Mouse (Mus musculus) midbrain, embryonic 13.5 days (tissue): ENCODE measurements around the gene Tcf23. TPM values are rescaled to one million over a fixed set of nuclear protein-coding genes. Genes with fewer than 3 reads are reported as not detected.
"Not testable (repeated sequence)": the region's sequence is repeated elsewhere in the genome, so short reads cannot be mapped to it uniquely, and the experiment has no call there.

Source experiments
- ATAC-seq: fragments of 200-750 bp; cut with Nextera tagmentation; 2 replicates; pipeline ENCODE4 v1.8.0; 2017; ENCODE audit warnings: mild to moderate bottlenecking, moderate TSS enrichment, moderate library complexity
- H3K27ac ChIP-seq: fragments of 300-500 bp; sonication (generic); 2 replicates; pipeline ENCODE4 v1.5.1; 2015; ENCODE audit warnings: inconsistent platforms, mild to moderate bottlenecking, moderate library complexity
- H3K27me3 ChIP-seq: fragments of 300-500 bp; sonication (generic); 2 replicates; pipeline ENCODE4 v1.6.1; 2015; ENCODE audit warnings: mild to moderate bottlenecking, inconsistent platforms
- H3K36me3 ChIP-seq: fragments of 300-500 bp; sonication (generic); 2 replicates; pipeline ENCODE4 v1.6.1; 2015; ENCODE audit warnings: mild to moderate bottlenecking, inconsistent platforms
- H3K4me1 ChIP-seq: fragments of 300-500 bp; sonication (generic); replicated peaks from 2 replicates; pipeline ENCODE4 v1.6.1; 2015; ENCODE audit warnings: inconsistent platforms
- H3K4me2 ChIP-seq: fragments of 300-500 bp; sonication (generic); replicated peaks from 2 replicates; pipeline ENCODE4 v1.6.1; 2015; ENCODE audit warnings: moderate library complexity, mild to moderate bottlenecking, inconsistent platforms
- H3K4me3 ChIP-seq: fragments of 300-500 bp; sonication (generic); replicated peaks from 2 replicates; pipeline ENCODE4 v1.5.1; 2015; ENCODE audit warnings: mild to moderate bottlenecking, inconsistent platforms
- H3K9ac ChIP-seq: fragments of 300-500 bp; sonication (generic); replicated peaks from 2 replicates; pipeline ENCODE4 v1.6.1; 2015; ENCODE audit warnings: mild to moderate bottlenecking, inconsistent platforms
- H3K9me3 ChIP-seq: fragments of 300-500 bp; sonication (generic); 2 replicates; pipeline ENCODE4 v1.6.1; 2016; ENCODE audit warnings: mild to moderate bottlenecking, inconsistent platforms
- WGBS: fragments of 180-500 bp; shearing (Covaris S2); methylation state at CpG from one replicate; pipeline ENCODE4 v1.1.7; 2015; 5-methylcytosine and 5-hydroxymethylcytosine counted together
- polyA plus RNA-seq: library from polyadenylated mRNA; unstranded; fragments of >200 nt; fragmentation: Nextera tagmentation; extraction: Ambion mirVana; gene quantifications from 2 replicates; pipeline ENCODE4 v1.2.1, GENCODE M21; 2015

The Tcf23 gene
- polyA plus RNA-seq, 1 experiment from 2014 or later: not detected

DNA sequence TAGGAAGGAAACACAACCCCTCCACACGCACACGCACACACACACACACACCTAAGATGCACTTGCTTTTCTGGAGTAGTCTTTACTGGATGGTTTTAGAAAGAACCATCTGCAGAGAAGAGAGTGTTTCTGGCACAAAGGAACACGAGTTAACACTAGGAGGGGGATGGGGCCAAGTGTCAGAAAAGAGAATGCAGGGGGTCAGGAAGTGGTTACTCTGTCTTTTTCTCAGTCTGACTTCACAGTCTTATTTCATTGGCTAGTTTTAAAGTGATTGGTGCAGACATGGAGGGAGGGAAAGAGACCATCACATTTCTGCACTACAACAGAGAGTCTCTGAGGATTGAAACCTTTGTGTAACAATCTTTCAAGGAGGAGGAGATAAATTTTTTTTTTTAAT lies 44.3 kb downstream of the Tcf23 start:
- Histone ChIP-seq H3K4me3 (no peak overlapping the region), H3K27ac (no peak overlapping the region), H3K4me2 (no peak overlapping the region), H3K9me3 (no peaks in the 10 kb centered on the region), H3K27me3 (no peaks in the 10 kb centered on the region), H3K4me1 (no peaks in the 10 kb centered on the region), H3K9ac (no peak overlapping the region), H3K36me3 (no peaks in the 10 kb centered on the region)
- no peak for ATAC-seq
- 73% methylated on average over 3 of the region's 3 CpGs for WGBS

DNA sequence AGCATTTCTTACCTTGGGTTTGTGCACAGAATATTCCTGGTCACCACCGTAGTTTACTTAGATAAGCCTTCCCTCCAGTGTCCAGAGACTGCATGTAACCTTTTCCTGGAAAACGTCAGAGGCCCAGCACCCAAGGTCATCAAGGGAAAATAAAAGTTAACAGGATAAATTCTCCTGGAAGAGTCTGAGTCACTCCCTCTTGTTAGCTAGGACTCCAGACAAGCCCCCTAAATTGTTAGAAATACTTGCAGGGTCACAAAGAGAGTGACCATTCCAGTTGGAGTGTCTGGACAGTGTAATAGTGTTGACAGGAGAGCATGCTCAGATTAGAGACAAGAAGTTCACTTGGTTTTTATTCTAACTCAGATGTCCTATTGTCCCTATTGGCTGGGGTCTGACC lies 47.5 kb downstream of the Tcf23 start:
- Histone ChIP-seq H3K9me3 (no peaks in the 10 kb centered on the region), H3K27ac (no peak overlapping the region), H3K4me3 (no peak overlapping the region), H3K9ac (no peak overlapping the region), H3K4me1 (no peaks in the 10 kb centered on the region), H3K4me2 (no peak overlapping the region), H3K36me3 (no peaks in the 10 kb centered on the region), H3K27me3 (no peaks in the 10 kb centered on the region)
- no peak for ATAC-seq
- 73% methylated on average over 2 of the region's 2 CpGs for WGBS

DNA sequence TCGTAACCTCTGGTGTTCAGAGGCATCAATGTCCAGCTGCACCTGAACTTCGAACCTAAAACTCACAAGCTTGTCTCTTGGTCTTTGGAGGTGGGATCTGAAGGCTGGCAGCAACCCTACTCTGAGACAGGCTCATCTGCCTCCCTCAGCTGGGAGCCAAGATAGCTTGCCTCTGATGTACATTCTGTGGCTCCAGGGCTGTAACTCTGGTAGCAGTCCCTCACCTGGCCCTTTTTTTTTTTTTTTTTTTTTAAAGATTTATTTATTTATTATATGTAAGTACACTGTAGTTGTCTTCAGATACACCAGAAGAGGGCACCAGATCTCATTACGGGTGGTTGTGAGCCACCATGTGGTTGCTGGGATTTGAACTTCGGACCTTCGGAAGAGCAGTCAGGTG lies 53.3 kb downstream of the Tcf23 start:
- WGBS: 77% methylated on average over 5 of the region's 5 CpGs
- H3K4me3 ChIP-seq, ATAC-seq: not testable (repeated sequence)

DNA sequence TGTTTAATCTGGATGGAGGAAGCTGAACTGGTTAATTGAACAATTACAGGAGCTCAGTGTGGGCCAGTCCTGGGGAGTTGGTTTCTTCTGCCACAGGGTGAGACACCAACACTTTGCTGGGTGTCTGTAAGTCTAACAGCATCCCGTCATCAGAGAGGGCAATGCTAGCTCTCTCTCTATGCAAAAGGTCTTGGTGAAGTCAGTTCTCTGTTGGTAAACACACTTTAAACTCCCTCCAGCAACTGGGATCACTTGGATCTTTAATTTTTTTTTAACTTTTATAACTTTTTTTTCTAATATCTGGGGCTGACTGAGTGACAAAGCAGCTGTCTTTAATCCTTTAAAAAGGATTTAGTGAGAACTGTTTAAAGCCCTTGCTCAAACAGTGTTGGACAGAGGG lies 54.2 kb downstream of the Tcf23 start:
- H3K9me3 ChIP-seq: no peaks in the 10 kb centered on the region
- H3K4me2 ChIP-seq: no peak overlapping the region
- H3K27me3 ChIP-seq: no peaks in the 10 kb centered on the region
- WGBS: 23% methylated on average over 1 of the region's 1 CpGs
- no peak overlapping the region for H3K4me3 ChIP-seq
- H3K4me1 ChIP-seq: peaks cover 7% of the 10 kb centered on the region
- H3K36me3 ChIP-seq: no peaks in the 10 kb centered on the region
- no peak overlapping the region for H3K27ac ChIP-seq
- no peak for ATAC-seq
- no peak overlapping the region for H3K9ac ChIP-seq

More for the DNA sequence above, 53.3 kb downstream of the Tcf23 start:
- H3K4me1 ChIP-seq, H3K9me3 ChIP-seq, H3K4me2 ChIP-seq, H3K27ac ChIP-seq, H3K27me3 ChIP-seq, H3K9ac ChIP-seq, H3K36me3 ChIP-seq: not testable (repeated sequence)

DNA sequence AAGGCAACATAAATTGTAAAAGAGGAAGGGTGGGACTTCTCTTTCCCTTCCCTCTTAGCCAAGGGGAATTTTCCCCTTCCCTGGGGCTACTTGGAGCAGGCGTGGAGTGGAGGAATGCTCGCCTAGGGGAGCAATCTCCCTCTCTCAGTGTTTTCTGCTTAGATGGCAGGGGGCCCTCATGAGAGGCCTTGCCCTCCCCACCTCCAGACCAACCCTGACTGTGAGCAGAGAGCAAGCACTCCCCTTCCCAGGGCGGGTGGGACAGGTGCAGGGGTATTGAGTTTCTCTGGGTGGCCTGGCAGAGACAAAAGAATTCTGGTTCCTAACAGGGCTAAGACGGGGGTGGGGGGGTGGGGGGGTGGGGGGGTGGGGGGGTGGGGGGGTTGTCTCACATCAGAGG lies 54.8 kb downstream of the Tcf23 start:
- Histone ChIP-seq H3K4me3 (no peak overlapping the region), H3K27me3 (no peaks in the 10 kb centered on the region), H3K36me3 (no peaks in the 10 kb centered on the region), H3K9ac (no peak overlapping the region), H3K4me2 (no peak overlapping the region), H3K9me3 (no peaks in the 10 kb centered on the region), H3K27ac (no peak overlapping the region), H3K4me1 (peaks cover 7% of the 10 kb centered on the region)
- 0% methylated on average over 3 of the region's 4 CpGs for WGBS
- no peak for ATAC-seq

DNA sequence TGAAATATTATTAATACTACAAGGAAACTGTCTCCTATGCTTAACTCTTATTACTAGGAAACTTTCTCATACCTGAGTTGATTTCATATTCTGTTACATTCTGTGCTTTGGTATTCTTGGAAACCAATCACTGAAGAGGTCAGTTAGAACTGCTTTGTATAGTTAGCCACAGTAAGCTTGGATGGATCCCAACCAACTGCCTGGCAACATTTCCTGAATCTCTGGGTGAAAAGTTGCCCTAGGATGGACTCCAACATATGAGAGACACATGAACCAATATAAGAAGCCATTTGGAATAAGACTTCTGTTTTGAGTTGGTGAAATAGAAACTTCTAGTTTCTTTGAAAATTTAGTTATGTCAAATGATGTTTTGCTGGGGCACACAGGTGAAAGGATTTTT lies 56.2 kb downstream of the Tcf23 start:
- H3K4me2 ChIP-seq: no peak overlapping the region
- no peak overlapping the region for H3K9ac ChIP-seq
- H3K27ac ChIP-seq: no peak overlapping the region
- H3K36me3 ChIP-seq: no peaks in the 10 kb centered on the region
- no peaks in the 10 kb centered on the region for H3K9me3 ChIP-seq
- ATAC-seq: no peak
- H3K4me3 ChIP-seq: no peak overlapping the region
- peaks cover 7% of the 10 kb centered on the region for H3K4me1 ChIP-seq
- no peaks in the 10 kb centered on the region for H3K27me3 ChIP-seq

Other genes with a start within 250 kb of the Tcf23 start
- gene Mapre3, start 154.0 kb upstream of the Tcf23 start, polyA plus RNA-seq: 111 and 113 TPM in 2 replicates
- gene Tmem214, start 100.7 kb upstream of the Tcf23 start, polyA plus RNA-seq: 57.7 and 59.7 TPM in 2 replicates
- gene Agbl5, start 80.0 kb upstream of the Tcf23 start, polyA plus RNA-seq: 23.3 and 29.2 TPM in 2 replicates
- 270 and 306 TPM in 2 replicates for gene Ost4, start 60.9 kb upstream of the Tcf23 start, polyA plus RNA-seq
- gene Emilin1, start 55.3 kb upstream of the Tcf23 start, polyA plus RNA-seq: 14.1 and 16.6 TPM in 2 replicates
- 5.6 and 6.8 TPM in 2 replicates for gene Khk, start 47.2 kb upstream of the Tcf23 start, polyA plus RNA-seq
- gene Cgref1, start 23.1 kb upstream of the Tcf23 start, polyA plus RNA-seq: 23.0 TPM in 2 replicates
- gene Preb, start 8.3 kb upstream of the Tcf23 start, polyA plus RNA-seq: 108 and 129 TPM in 2 replicates
- gene Atraid, start 79.7 kb downstream of the Tcf23 start, polyA plus RNA-seq: 156 and 160 TPM in 2 replicates
- 17.3 and 19.3 TPM in 2 replicates for gene Slc5a6, start 80.3 kb downstream of the Tcf23 start, polyA plus RNA-seq
- 16.1 and 19.1 TPM in 2 replicates for gene Cad, start 86.1 kb downstream of the Tcf23 start, polyA plus RNA-seq
- gene Dnajc5g, start 137.6 kb downstream of the Tcf23 start, polyA plus RNA-seq: not detected in 2 replicates
- gene Slc30a3, start 139.6 kb downstream of the Tcf23 start, polyA plus RNA-seq: 15.9 and 16.8 TPM in 2 replicates
- not detected in 2 replicates for gene Trim54, start 148.1 kb downstream of the Tcf23 start, polyA plus RNA-seq
- not detected in 2 replicates for gene Ucn, start 170.2 kb downstream of the Tcf23 start, polyA plus RNA-seq
- gene Mpv17, start 185.6 kb downstream of the Tcf23 start, polyA plus RNA-seq: 54.7 and 57.5 TPM in 2 replicates
- gene Gm29609, start 211.2 kb downstream of the Tcf23 start, polyA plus RNA-seq: 0.86 and 1.1 TPM in 2 replicates
- gene Gtf3c2, start 211.5 kb downstream of the Tcf23 start, polyA plus RNA-seq: 78.1 and 80.2 TPM in 2 replicates
- 135 and 140 TPM in 2 replicates for gene Snx17, start 224.6 kb downstream of the Tcf23 start, polyA plus RNA-seq
- gene Eif2b4, start 224.8 kb downstream of the Tcf23 start, polyA plus RNA-seq: 71.5 and 74.6 TPM in 2 replicates
- 12.5 and 20.5 TPM in 2 replicates for gene Zfp513, start 233.6 kb downstream of the Tcf23 start, polyA plus RNA-seq